Mouse (Mus musculus): ENCODE results near the gene Btbd19.

Gene Btbd19

GRCm38 (mm10) chr4:117133817-117134600 is 8.5 kb upstream of the Btbd19 start, which contains the start of gene Plk3:
Plk3 (minus strand) TSS chr4:117133963.
- DNase-seq (ENCODE audit: low spot score), result peak; percentile 98

DNA sequence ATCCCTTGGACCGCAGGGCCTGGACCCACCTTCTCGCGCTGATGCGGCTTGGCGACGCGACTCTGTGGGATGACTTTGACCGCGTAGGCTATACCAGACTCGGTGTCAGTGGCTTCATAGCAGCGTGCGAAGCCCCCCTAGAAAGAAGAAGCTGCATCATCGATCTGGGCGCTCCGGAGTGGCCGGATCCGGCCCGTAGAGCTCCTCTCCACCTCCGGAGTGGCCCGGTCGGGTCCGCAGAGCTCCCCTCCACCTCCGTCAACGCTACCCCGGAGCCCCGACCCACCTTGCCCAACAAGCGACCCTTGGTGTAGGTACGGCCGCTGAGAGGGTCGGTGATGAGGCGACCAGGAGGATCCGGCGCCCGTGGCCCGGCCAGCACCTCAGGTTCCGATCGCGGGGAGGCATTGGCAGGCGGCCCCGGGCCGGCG is 7.9 kb upstream of the Btbd19 start:
- no peak for DNase-seq (ENCODE audit: low spot score)

DNA sequence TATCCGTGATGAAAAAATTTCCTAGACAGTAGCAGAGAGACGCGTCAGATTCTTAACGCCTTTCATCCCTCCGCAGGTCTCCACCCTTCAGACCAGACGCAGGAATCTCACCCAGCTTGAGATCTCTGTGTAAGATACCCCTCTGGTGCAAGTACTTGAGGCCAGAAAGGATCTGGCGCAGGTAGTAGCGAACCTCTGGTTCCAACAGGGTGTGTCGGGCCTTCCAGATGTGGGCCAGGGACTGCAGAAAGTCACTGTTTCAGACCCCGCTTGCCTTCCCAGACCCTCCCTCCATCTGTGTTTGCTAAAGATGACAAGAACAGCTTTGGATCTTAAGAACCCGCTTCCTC is 7.2 kb upstream of the Btbd19 start:
- no peak for DNase-seq (ENCODE audit: low spot score)

GRCm38 (mm10) chr4:117131890-117132793 is 6.6 kb upstream of the Btbd19 start:
- peak; percentile 53 for DNase-seq (ENCODE audit: low spot score)

- no peak for DNase-seq (ENCODE audit: low spot score)
Measured at GRCm38 (mm10) chr4:117131198-117131597, 5.7 kb upstream of the Btbd19 start.

- no peak for DNase-seq (ENCODE audit: low spot score)
Measured at GRCm38 (mm10) chr4:117130790-117131189, 5.3 kb upstream of the Btbd19 start.

DNA sequence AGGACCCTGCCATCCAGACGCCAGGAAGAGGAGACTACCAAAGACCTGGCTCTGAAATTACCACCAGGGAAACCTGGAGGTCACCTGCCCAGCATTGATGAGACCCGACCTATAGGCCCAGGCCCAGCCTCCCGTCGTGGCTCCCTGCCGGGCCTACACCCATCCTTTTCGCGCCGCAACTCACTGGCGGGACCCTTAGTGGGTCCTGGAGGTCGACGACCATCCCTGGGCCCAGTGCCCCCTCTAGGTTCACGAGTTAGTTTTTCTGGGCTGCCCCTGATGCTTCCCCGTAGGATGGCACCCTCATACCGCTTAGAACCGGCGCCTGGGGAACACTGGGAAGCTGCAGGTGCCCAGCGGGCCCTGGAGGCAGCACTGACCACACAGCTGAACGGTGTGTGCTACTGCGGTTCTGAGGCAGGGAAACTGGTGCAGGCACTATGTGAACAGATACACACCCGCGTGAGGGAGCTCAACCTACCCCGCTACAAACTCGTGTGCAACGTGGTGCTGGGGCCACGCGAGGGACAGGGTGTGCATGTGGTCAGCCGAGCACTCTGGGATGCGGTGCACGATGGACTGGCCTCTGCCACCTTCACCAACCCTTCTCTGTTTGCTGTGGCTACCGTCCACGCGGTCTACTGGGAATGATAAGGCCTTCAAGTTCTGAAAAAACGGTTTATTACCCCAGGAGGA is 2.6 kb upstream of the Btbd19 start:
- DNase-seq (ENCODE audit: low spot score), result no peak

DNA sequence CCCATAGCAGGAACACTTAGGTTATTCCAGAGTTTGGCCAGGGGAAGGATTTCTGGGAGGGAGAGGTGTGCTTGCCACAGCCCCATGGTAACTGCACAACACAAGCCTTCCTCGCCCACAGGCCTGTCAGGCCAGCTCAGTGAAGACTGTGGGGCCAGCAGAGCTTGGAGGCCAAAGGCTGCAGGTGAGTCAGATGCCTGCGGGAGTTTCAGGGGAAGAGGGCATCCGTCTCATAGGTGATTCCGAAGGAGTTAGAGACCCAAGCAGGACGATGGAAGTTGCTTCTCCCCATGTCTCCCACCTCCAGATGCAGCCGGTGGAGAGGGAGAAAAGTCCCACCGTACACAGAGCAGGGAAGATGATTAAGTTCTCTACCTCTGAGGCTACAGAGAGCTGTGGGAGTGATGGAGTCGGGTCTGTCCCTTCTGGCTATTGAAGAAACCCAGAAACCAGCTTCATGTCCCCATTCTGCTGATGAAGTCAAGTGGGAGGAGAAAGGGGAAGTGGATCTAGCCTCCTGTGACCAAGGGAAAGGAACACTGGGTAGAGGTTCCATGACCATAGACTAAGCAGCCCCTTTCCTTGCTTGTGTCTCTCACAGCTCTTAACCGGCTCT is 1.3 kb upstream of the Btbd19 start, which contains the start of gene Tctex1d4:
Tctex1d4 (plus strand) TSS at position 120 of the 616 bp plus-strand sequence.
- no peak for DNase-seq (ENCODE audit: low spot score)

DNA sequence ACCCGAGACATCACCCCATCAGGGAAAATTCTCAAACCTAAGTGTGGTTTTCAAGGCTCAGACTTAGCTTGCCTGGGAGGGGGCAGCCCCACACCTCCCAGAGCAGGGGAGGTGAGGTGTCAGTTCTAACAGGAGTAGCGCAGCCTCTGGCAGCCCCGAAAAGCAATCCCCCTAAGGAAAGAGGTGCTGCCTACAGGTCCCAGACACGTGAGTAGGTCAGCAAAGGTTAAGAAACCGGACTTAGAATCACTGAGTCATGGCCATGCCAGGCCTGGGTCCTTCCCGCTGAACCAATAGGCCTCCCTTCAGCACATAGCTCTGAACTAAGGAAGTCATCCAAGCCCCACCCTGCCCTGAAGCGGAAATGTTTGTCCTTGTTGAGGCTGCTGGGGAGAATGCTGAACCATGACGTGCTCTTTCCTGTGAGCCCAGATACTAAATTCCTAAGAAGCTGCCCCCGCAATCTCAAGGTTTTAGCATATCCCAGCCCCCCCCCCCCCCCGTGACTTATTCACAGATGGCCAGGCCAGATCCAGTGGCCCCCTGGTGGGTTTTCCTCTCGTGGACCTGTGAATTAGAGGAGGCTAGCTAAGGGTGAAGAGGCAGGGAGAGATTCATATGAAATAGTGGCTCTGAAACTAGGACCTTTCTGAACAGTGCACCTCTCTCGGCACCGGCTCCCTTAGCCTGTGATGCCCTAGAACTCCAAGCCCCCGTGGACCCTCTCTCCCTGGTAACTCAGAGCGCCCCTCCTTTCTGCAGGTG is 567 bp upstream of the Btbd19 start:
- peak; percentile 65 for DNase-seq (ENCODE audit: low spot score)

DNA sequence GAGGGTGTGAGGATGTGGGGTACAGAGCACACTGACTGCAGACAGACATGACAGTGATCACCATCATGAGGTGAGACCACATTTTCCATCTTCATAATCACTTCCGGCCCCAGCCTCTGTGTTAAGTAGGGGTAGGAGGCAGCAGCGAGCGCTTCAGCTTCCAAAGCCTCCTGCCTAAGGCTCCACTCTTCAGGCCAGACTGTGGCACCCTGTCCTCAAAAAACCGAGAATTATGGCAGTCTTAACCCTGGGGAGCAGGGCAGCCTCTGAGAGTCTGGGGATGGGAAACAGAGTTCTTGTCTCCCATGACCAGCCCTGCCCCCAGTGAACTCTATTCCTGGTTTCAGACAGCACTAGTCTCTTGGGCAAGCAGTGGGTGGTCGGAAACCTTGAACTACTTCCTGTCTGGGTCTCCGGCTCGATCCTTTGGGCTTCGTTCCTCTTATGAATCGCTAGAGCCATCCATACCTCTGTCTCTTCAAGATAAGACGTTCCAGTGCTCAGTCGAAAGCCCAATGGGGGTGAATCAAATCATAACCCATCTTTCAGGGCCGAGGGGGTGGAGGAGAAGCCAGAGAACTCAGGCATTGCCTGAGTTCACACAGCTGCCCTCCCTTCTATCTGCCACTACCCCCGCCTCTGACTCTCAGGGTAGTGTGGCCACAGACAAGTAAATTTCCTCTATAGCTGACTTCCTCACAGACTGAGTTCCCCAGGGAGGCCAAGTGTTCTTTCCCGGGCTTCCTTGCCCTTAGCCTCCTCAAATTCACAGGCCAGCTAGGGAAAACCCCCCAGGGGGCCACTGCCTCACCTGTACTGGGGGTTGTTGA is 792 bp downstream of the Btbd19 start:
- DNase-seq (ENCODE audit: low spot score), result peak; percentile 66

GRCm38 (mm10) chr4:117124218-117124517 is 1.4 kb downstream of the Btbd19 start:
- DNase-seq (ENCODE audit: low spot score), result no peak

DNA sequence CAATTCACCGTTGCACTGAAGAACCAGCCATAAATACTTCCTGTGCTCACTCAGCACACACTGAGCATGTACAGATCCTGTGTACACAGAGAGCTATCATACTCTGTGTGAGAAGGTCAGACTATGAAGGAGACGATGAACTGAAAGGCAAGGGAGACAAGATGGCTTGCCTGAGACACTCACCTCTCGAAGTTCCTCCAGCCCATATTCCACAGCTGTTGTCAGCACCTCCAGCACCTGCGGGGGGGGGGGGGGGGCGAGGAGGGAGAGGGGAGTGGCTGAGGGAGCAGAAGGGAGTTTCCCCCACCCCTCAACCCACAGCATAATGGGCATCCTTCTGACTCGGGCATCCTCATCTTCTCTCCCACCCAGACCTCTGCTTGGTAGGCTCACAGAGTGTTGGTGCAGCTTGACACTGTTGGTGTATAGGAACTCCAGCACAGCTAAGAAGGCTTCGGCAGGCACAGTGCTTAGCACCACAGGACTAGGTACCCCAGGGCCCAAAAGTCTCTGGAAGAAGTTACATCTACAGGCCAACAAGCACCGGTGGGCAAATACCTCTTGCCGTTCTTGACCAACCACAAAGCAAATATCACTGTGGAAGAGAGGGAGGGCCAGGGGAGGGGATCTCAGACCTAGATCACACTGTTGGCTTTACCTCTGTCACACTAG is 1.8 kb downstream of the Btbd19 start:
- no peak for DNase-seq (ENCODE audit: low spot score)

- DNase-seq (ENCODE audit: low spot score), result no peak
Measured at GRCm38 (mm10) chr4:117122209-117122608, 3.3 kb downstream of the Btbd19 start.

DNA sequence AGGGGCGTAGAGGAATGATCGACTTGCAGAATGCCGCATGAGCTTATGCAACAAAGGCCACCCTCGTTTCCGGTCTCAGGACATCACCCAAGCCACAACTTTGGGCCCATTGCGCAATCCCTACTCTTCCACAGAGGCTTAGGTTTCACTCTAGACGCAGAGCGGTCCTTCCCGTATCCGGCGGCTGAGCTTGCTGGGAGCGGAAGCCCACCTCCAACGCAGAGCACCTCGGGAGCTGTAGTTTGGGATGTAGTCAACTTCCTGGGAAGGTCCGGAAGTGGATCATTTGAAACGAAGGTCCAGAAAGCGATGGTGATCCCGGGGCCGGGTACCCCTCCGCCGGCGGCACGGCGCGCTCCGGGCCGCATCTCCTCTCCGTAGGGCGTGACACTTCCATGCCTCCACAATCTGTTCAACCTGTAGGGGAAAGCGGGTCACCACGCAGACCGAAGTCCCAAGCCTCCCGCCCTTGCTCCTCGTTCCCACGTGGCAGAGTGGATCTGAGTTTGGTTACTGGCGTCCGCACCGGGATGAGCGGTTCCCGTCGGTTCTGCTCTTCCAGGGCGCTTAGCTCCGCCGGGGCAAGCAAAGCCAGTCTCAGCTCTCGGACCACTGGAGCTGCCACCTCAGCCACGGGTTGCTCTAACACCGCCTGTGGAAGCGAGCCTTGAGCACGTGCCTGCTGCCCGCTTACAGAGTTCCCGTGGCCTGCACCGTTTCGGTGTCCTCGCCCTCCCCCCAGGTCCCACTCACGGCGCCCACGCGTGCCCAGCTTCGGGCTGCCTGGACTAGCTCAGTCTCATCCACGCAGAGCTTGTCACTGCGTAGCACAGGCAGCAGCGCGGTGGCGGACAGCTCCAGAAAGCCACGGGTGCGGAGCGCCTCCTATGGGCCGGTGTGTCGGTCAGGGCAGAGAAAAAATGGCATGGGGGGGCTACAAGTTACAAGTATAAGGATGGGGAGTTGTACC is 4.8 kb downstream of the Btbd19 start:
- DNase-seq (ENCODE audit: low spot score), result peak; percentile 97

GRCm38 (mm10) chr4:117120052-117120444 is 5.5 kb downstream of the Btbd19 start:
- no peak for DNase-seq (ENCODE audit: low spot score)

- no peak for DNase-seq (ENCODE audit: low spot score)
Measured at GRCm38 (mm10) chr4:117119636-117120035, 5.9 kb downstream of the Btbd19 start.

- no peak for DNase-seq (ENCODE audit: low spot score)
Measured at GRCm38 (mm10) chr4:117117931-117118330, 7.6 kb downstream of the Btbd19 start.

DNA sequence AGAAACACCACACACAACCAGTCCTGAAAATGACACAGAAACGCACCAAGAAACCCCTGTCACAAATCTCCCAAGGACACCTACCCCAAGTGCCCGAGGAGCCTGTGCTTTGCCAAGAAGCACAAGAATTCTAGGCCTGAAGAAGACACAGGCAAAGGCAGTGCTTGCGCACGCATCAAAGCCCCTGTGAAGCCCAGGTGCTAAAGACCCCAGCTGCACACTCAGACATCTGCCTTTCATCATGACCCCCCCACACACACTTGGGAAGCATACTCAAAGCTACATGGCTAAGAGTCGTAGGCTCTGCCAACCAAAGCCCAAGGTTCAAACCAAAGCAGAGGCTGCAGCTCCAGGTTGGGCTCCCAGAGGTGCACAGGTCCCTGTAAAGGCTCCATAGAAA is 9.9 kb downstream of the Btbd19 start:
- no peak for DNase-seq (ENCODE audit: low spot score)

GRCm38 (mm10) chr4:117113237-117113636 is 12.3 kb downstream of the Btbd19 start:
- DNase-seq (ENCODE audit: low spot score), result no peak

All from layer of hippocampus, adult 11-12 months (tissue).